Mouse (Mus musculus): ENCODE data around the gene Ly86.
A peak's percentile ranks its signal among the peaks of the same experiment; 100 is the strongest.

The Ly86 gene

GRCm38 (mm10) chr13:37431707-37432106 lies 86.7 kb downstream of the Ly86 start:
- DNase-seq (ENCODE audit: extremely low read depth, low read depth), result no peak

GRCm38 (mm10) chr13:37432653-37433052 lies 87.6 kb downstream of the Ly86 start:
- DNase-seq (ENCODE audit: extremely low read depth, low read depth), result no peak

GRCm38 (mm10) chr13:37433142-37433541 lies 88.1 kb downstream of the Ly86 start:
- DNase-seq (ENCODE audit: extremely low read depth, low read depth), result no peak

- no peak for DNase-seq (ENCODE audit: extremely low read depth, low read depth)
These were observed 88.7 kb downstream of the Ly86 start for GRCm38 (mm10) chr13:37433730-37434129.

- peak; percentile 83 for DNase-seq (ENCODE audit: extremely low read depth, low read depth)
These were observed 89.2 kb downstream of the Ly86 start for GRCm38 (mm10) chr13:37434137-37434772.

GRCm38 (mm10) chr13:37434841-37435240 lies 89.8 kb downstream of the Ly86 start:
- DNase-seq (ENCODE audit: extremely low read depth, low read depth), result no peak

- no peak for DNase-seq (ENCODE audit: extremely low read depth, low read depth)
These were observed 91.4 kb downstream of the Ly86 start for GRCm38 (mm10) chr13:37436267-37437013.

DNA sequence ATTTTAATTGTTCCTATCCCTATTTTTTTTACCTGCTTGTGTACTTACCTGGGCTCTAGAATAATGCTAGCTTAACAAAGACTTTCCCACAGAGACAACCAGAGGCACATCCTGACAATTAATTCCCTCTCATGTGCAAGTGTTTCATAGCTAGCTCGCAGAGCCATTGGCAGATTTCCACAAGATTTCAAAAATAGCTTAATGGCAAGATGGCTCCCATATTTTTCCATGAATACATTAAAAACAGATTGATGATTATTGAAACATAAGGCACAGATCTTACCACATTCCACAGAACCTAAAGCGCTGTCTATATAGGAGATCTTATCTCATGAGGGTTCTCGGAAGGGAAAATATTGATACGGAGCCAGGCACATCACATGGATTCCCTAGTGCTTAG lies 93.8 kb downstream of the Ly86 start:
- no peak for DNase-seq (ENCODE audit: extremely low read depth, low read depth)

GRCm38 (mm10) chr13:37439477-37439876 lies 94.5 kb downstream of the Ly86 start:
- no peak for DNase-seq (ENCODE audit: extremely low read depth, low read depth)

DNA sequence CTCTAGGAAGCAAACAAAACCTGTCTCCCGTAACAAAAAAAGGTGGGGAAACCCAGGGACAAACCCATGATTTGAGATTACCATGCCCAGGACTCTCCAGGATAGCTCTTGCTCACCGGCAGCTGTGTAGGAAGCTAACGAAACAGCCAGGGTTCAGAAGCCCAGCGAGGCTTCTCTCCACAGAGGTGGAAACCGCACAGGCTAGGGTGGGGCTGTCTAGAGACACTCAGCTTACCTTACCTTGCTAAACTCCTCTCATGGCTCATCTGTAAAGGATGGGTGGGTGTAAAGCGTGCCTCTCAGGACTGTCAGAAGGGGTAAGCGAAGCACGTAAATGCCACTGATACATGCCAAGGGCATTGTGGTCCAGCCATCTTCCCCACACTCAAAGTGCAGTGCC lies 94.9 kb downstream of the Ly86 start:
- no peak for DNase-seq (ENCODE audit: extremely low read depth, low read depth)

DNA sequence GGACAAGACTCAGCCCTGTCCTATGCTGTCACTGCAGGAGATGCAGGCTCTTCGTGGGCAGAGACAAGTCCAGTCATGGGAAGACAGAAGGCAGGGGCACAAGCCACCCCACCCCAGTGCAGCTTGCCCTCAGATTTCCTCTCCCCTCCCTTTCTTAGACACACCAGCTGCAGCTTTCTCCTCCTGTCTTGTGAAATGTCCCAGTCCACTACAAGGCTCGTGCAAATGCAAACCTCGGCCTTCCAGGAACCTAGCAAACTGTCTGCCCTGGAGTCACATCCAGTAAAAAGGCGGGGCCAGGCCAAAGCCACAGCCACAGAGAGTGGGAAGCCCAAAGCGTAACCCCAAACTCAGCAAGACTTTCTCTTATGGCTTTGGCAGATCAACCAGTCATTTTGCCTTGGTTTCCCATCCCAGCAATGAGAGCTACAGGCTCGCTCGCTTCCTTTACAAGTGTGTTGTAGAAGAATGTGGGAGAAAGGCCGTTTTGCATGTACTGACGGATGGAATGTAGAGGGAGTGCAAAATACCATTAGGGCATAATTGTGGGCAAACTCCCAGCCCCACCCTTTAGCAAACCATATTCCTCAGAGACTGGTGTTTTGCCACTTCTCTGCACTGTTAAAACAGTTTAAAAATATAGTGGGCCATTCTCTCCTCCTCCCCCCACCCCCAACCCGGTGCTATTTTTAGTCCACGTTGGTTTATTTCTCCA lies 95.7 kb downstream of the Ly86 start:
- no peak for DNase-seq (ENCODE audit: extremely low read depth, low read depth)

- peak; percentile 76 for DNase-seq (ENCODE audit: extremely low read depth, low read depth)
These were observed 97.0 kb downstream of the Ly86 start for GRCm38 (mm10) chr13:37442058-37442457.

GRCm38 (mm10) chr13:37442531-37442930 lies 97.5 kb downstream of the Ly86 start:
- DNase-seq (ENCODE audit: extremely low read depth, low read depth), result no peak

- no peak for DNase-seq (ENCODE audit: extremely low read depth, low read depth)
These were observed 101.8 kb downstream of the Ly86 start for GRCm38 (mm10) chr13:37446699-37447258.

- DNase-seq (ENCODE audit: extremely low read depth, low read depth), result no peak
These were observed 106.0 kb downstream of the Ly86 start for GRCm38 (mm10) chr13:37451021-37451420.

GRCm38 (mm10) chr13:37451471-37451870 lies 106.5 kb downstream of the Ly86 start:
- DNase-seq (ENCODE audit: extremely low read depth, low read depth), result peak; percentile 73

DNA sequence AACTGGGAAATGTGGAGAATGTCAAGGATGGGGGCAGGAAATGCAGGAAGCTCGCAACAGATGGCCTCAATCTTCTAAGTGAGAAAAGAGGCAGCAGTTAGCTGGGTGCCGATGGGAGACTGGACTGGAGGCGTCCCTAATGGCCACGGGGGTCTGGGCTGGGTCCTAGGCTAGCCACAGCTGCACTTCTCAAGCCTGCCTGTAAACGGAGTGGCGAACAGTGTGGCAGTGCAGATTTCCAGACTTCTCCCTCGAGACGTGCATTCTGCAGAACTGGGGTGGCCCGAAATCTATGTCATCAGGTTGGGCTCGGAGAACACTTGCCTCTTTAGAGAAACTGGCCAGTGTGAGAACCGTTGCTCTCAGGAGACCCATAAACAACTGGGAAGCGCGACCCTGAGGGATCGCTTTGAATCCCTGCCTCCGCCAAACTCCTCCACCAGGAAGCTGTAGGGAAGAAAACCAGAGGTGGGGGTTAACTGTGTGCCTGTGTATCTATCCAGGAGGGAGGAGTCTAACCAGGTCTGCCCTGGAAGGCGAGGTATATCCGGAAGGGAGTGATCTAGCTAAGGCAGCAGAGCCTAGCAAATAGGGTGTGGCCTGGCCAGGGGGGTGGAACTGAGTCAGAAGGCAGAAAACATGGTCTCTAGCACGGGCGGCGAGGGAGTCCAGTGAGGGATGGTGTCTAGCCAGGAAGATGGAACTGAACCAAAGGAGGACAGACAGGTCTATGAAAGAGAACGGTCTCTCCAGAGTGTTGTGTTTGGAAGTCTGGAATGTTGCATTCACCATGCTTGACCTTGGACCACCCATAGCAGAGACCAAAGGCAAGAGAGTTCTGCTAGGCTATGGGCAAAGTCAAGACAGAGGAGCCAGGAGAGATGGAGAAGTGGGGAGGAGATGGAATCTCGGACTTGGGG lies 107.3 kb downstream of the Ly86 start:
- DNase-seq (ENCODE audit: extremely low read depth, low read depth), result peak; percentile 64

DNA sequence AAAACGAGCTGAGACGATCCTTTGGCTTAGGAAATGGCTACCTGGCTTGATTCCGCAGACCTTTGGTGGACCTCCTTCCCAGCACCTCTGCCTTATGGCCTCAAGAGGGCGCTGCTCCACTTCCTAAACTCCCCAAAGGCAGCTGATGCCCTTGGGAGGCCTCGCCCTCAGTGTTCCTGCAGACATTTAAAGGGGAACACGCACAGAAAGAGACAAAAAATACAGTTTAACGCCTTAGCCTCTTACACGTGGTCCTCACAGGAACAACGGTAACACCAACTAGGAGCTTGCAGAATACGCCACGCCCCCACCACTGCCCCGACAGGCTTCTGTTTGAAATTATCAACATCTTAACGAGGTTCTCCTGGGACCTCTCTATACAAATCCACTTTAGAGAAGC lies 108.2 kb downstream of the Ly86 start:
- DNase-seq (ENCODE audit: extremely low read depth, low read depth), result peak; percentile 87

DNA sequence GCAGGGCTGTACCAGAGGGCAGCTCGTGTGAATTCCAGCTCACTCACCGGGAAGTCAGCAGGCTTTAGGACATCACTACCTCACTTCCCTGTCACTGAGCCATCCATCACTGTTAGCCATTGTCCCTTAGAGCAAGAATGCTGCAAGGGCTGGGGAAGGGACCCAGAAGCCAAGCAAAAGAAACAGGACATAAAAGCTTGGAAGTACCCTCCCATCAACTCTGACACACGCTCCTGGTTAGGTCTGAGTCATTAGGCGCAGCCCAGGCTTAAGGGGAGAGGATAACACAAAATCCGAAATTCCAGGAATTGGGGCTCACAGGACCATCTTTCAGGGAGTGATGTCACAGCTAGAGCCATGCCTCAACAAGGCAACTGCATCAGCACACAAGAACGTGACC lies 109.3 kb downstream of the Ly86 start:
- DNase-seq (ENCODE audit: extremely low read depth, low read depth), result no peak

DNA sequence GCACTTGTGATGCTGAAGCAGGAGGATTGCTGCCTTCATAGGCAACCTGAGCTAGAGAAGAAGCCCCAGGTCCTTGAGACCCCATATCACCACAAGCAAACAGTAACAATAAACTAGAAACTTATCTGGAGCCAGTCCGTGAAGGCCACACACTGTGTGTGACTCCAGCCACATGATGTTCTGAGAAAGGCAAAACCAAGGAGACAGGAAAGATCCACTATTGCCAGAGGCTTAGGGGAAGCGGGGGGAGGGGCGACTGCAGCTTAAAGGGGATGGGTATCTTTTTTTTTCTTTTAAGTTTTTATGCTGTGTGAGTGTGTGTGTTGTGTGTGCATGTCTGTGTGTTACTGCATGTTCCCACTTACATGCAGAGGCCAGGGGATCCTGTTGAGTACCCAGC lies 110.6 kb downstream of the Ly86 start:
- no peak for DNase-seq (ENCODE audit: extremely low read depth, low read depth)
